Mouse (Mus musculus) lung, adult 2 months (tissue): ENCODE results near the gene Slc22a14.

ENCODE experiments used
- CTCF ChIP-seq: fragments of 200-500 bp; IDR thresholded peaks from 2 replicates; pipeline ENCODE4 v1.5.1; 2011; ENCODE audit warnings: mild to moderate bottlenecking, low read length, control low read depth; ENCODE audit not compliant: insufficient read depth
- POLR2A ChIP-seq: fragments of 200-500 bp; IDR thresholded peaks from 2 replicates; pipeline ENCODE4 v1.6.1; 2011; ENCODE audit warnings: low read depth, mild to moderate bottlenecking, control low read depth, low read length, borderline replicate concordance; ENCODE audit errors: extremely low read depth

DNA sequence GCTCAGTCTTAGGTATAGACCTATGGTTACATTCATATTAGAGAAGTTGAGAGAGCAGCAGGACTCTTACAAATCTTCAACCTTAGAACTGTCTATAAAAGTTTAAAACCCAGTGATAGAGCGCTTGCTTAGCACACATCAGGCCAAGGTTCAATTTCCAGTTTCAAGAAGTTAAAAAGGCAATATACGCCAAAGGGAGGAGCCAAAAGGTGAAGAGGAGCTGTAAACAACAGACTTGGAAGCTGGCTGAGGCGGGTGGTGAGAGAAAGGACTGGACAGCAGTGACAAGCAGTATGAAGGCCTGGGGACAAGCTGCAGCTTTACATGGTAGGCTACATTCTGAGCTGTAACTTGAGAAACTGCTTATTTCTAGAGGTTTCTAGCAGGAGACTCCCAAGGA, 66.8 kb downstream of the Slc22a14 start:
- TF ChIP-seq POLR2A (no peak), CTCF (no peak)
